Mouse (Mus musculus) forebrain, embryonic 15.5 days (tissue): ENCODE results near the gene 4930404N11Rik. TPM values are rescaled to one million over a fixed set of nuclear protein-coding genes. Genes with fewer than 3 reads are reported as not detected.

Experiments
- ATAC-seq: fragments of 200-750 bp; cut with Nextera tagmentation; replicated peaks from 2 replicates; pipeline ENCODE4 v1.8.0; 2017; ENCODE audit warnings: mild to moderate bottlenecking, moderate TSS enrichment, moderate library complexity
- H3K27ac ChIP-seq: fragments of 300-500 bp; sonication (generic); replicated peaks from 2 replicates; pipeline ENCODE4 v1.5.1; 2015; ENCODE audit warnings: mild to moderate bottlenecking, inconsistent platforms
- H3K27me3 ChIP-seq: fragments of 300-500 bp; sonication (generic); 2 replicates; pipeline ENCODE4 v1.6.1; 2015; ENCODE audit warnings: inconsistent platforms
- H3K36me3 ChIP-seq: fragments of 300-500 bp; sonication (generic); 2 replicates; pipeline ENCODE4 v1.6.1; 2015; ENCODE audit warnings: mild to moderate bottlenecking, inconsistent platforms
- H3K4me1 ChIP-seq: fragments of 300-500 bp; sonication (generic); 2 replicates; pipeline ENCODE4 v1.6.1; 2015; ENCODE audit warnings: inconsistent platforms
- H3K4me2 ChIP-seq: fragments of 300-500 bp; sonication (generic); replicated peaks from 2 replicates; pipeline ENCODE4 v1.6.1; 2015; ENCODE audit warnings: mild to moderate bottlenecking, inconsistent platforms
- H3K4me3 ChIP-seq: fragments of 300-500 bp; sonication (generic); 2 replicates; pipeline ENCODE4 v1.5.1; 2015; ENCODE audit warnings: mild to moderate bottlenecking, inconsistent platforms
- H3K9ac ChIP-seq: fragments of 300-500 bp; sonication (generic); replicated peaks from 2 replicates; pipeline ENCODE4 v1.6.1; 2015; ENCODE audit warnings: mild to moderate bottlenecking, inconsistent platforms
- H3K9me3 ChIP-seq: fragments of 300-500 bp; sonication (generic); 2 replicates; pipeline ENCODE4 v1.6.1; 2016; ENCODE audit warnings: inconsistent platforms
- WGBS: fragments of 180-500 bp; shearing (Covaris S2); methylation state at CpG from one replicate; pipeline ENCODE4 v1.1.7; 2015; ENCODE audit warnings: mixed read lengths; 5-methylcytosine and 5-hydroxymethylcytosine counted together
- polyA plus RNA-seq: library from polyadenylated mRNA; unstranded; fragments of >200 nt; fragmentation: Nextera tagmentation; extraction: Ambion mirVana; gene quantifications from 2 replicates; pipeline ENCODE4 v1.2.1, GENCODE M21; 2015

The 4930404N11Rik gene
- polyA plus RNA-seq, 1 experiment from 2014 or later, result 0.73 TPM

DNA sequence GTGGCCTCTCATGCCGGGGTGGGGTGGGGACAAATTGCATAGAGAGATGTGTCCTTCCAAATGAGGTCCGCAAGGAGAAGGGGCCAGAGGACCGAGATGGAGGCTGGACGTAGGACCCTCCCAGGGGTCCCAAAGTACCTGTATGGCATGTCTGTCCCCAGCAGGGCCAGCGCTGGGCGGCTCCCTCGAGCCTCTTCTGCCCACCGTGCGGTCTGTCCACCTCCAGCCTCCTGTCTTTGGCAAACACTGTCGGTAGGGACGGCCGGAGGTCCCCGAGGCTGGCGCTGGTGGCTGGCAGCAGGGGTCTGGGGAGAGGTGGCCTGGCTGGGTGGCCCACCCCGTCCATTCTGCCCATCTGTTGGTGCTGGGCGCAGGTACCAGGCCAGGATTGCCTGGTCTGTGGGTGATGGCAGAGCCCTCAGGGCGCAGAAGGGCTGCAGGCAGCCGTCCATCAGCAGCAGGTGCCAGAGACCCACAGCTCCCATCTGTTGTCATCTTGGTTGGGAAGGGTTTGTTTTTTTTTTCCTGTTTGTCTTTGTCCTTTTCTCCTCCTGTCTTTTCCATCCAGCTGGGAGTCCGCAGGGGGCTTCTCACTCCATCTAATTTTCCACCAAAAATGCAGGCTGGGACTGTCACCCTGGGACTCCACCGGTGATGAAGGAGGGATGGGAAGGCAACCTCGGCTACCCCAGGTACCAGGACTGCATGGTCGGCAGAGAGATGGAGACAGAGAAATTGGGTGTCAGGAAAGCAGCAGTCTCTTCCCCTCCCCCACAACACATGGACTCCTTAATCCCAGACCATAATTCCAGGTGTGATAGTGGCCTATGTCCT is 35.0 kb upstream of the 4930404N11Rik start:
- Histone ChIP-seq H3K9ac (peak overlapping the region; percentile 34; the same call in 1 of the 2 replicates), H3K27me3 (peaks cover 7% of the 10 kb centered on the region; the same call in 1 of the 2 replicates), H3K9me3 (no peaks in the 10 kb centered on the region), H3K4me1 (peaks cover 48% of the 10 kb centered on the region), H3K4me2 (peak overlapping the region; percentile 43), H3K4me3 (peak overlapping the region; percentile 26), H3K27ac (peak overlapping the region; percentile 79), H3K36me3 (peaks cover 11% of the 10 kb centered on the region; the same call in 1 of the 2 replicates)
- WGBS, result 45% methylated on average over 21 of the region's 22 CpGs
- no peak for ATAC-seq

DNA sequence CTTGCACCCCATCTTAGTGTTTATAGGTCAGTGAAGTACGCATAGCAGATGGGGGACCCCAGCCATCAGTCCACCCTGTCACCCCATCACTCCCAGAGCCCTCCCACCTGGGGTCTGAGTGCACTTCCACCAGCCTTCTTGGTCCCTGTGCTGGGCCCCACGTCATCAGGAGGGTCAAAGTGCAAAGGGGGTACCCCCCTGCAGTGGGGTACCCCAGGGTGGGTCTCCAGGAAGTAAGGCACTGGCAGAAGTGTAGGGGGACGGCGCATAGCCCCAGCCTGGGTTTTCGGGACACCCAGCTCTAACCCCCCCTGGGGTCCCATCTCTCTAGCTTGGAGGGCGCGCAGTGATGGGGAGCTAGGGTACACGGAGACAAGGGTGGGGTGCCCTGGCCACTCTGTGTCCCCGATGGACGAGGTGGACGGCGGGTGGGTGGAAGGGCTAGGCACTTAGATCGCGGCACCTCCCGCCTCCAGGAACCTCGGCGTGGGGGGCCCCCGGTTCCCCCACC is 34.2 kb upstream of the 4930404N11Rik start:
- H3K9ac ChIP-seq, result no peak overlapping the region
- peak overlapping the region; percentile 43 for H3K4me2 ChIP-seq
- no peak overlapping the region; the same call in 1 of the 2 replicates for H3K27ac ChIP-seq

DNA sequence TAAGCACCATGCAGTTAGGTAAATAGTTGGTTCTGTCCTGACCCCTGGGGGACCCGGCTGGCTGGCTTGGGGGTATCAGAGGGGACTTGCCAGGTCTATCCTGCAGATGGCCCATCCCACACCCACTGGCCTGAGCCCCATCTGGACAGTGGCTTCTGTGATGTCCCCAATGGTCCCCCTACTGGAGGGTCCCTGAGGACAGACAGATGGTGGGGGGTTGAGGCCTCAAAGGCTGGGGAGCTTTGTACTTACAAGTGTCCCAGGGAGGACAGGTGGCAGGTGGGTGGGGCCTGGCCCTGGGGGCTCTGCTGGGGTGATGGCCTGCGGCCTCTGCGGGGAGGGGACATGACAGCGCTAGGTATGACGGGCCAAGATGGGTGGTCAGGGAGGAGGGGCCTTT is 33.7 kb upstream of the 4930404N11Rik start:
- ATAC-seq, result no peak
- 71% methylated on average over 5 of the region's 5 CpGs for WGBS
- Histone ChIP-seq H3K9me3 (no peaks in the 10 kb centered on the region), H3K27ac (no peak overlapping the region), H3K36me3 (peaks cover 7% of the 10 kb centered on the region; the same call in 1 of the 2 replicates), H3K27me3 (peaks cover under 1% of the 10 kb centered on the region; the same call in 1 of the 2 replicates), H3K4me3 (no peak overlapping the region), H3K4me1 (peaks cover 48% of the 10 kb centered on the region), H3K4me2 (0 out of 2 replicates have a peak overlapping the region, but pooled peaks have one; percentile 43), H3K9ac (no peak overlapping the region)

More for the DNA sequence above, 34.2 kb upstream of the 4930404N11Rik start:
- H3K9me3 ChIP-seq, result no peaks in the 10 kb centered on the region
- 82% methylated on average over 18 of the region's 18 CpGs for WGBS
- H3K4me3 ChIP-seq, result 0 out of 2 replicates have a peak overlapping the region, but pooled peaks have one; percentile 26
- no peak for ATAC-seq
- peaks cover 10% of the 10 kb centered on the region; the same call in 1 of the 2 replicates for H3K36me3 ChIP-seq
- peaks cover 6% of the 10 kb centered on the region; the same call in 1 of the 2 replicates for H3K27me3 ChIP-seq
- peaks cover 48% of the 10 kb centered on the region for H3K4me1 ChIP-seq

DNA sequence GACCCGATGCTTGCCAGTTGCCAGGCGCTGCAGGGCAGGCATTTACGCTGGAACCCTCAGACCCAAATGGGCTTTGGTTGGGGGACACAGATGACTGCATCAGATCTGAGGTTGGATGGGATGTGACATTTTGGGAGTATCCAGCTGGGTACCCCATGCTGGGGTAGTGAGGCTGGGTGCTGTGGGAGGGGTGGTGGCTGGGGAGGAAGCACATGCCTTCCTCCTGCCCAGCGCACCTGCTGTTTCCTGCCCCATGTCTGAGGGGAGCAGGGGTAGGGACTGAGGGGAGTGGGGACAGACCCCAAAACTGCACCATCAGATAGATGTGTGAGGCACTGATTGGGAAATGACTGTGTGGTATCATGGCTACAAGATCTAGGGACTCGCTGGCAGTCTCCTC is 31.1 kb upstream of the 4930404N11Rik start:
- ATAC-seq, result no peak

DNA sequence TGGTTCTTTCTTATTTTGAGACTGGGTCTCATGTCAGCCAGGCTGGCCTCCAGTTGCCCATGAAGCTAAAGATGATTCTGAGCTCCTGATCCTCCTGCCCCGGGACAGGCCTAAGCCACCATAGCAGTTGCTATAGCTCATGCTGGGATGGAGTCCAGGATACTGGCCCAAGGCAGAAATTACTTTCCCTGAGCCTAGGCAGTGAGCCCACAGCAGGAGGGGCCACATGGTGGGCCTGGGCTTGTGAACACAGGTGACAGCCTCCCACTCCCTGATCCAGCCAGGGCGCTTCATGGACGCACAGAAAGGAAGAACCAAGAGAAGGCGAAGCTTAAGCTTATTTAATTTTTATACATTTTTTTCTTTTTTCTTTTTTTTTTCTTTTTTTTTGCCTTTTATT is 30.2 kb upstream of the 4930404N11Rik start:
- 78% methylated on average over 4 of the region's 4 CpGs for WGBS
- Histone ChIP-seq H3K4me1 (peaks cover 33% of the 10 kb centered on the region), H3K36me3 (peaks cover 7% of the 10 kb centered on the region; the same call in 1 of the 2 replicates), H3K4me3 (no peak overlapping the region), H3K27me3 (no peaks in the 10 kb centered on the region), H3K9ac (0 out of 2 replicates have a peak overlapping the region, but pooled peaks have one; percentile 21), H3K27ac (0 out of 2 replicates have a peak overlapping the region, but pooled peaks have one; percentile 14), H3K9me3 (no peaks in the 10 kb centered on the region), H3K4me2 (no peak overlapping the region)
- no peak for ATAC-seq

More for the DNA sequence above, 31.1 kb upstream of the 4930404N11Rik start:
- Histone ChIP-seq H3K27ac (no peak overlapping the region; the same call in 1 of the 2 replicates), H3K9ac (peak overlapping the region; percentile 21; the same call in 1 of the 2 replicates), H3K4me1 (peaks cover 42% of the 10 kb centered on the region), H3K4me3 (no peak overlapping the region), H3K4me2 (no peak overlapping the region), H3K9me3 (no peaks in the 10 kb centered on the region), H3K36me3 (peaks cover 7% of the 10 kb centered on the region; the same call in 1 of the 2 replicates), H3K27me3 (no peaks in the 10 kb centered on the region)
- WGBS, result 67% methylated on average over 5 of the region's 5 CpGs

DNA sequence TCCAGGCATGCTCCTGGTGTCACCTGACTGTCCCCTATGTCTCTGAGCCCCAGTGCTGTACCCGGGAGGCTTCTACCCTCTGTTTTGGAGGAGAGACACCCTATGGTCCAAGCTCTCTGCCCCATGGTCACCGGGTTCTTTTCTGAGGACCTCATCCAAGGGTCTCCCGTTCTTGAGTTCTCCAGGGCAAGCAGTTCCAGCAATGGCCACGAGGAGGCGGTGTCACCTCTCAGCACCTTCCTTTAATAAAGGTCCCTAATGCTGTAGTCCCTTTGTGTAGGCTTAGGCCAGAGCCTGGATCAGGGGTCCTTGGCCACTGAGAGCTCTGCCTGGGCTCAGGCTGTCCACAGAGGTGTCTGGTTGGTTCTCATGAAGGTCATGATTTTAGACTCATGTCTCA is 29.5 kb upstream of the 4930404N11Rik start:
- Histone ChIP-seq H3K4me3 (no peak overlapping the region), H3K9ac (no peak overlapping the region), H3K27ac (0 out of 2 replicates have a peak overlapping the region, but pooled peaks have one; percentile 17), H3K4me2 (no peak overlapping the region), H3K4me1 (peaks cover 26% of the 10 kb centered on the region), H3K27me3 (no peaks in the 10 kb centered on the region), H3K36me3 (0 out of 2 replicates have a peak, but pooled peaks cover 2% of the 10 kb centered on the region), H3K9me3 (no peaks in the 10 kb centered on the region)
- 16% methylated on average over 5 of the region's 5 CpGs for WGBS
- ATAC-seq, result no peak

DNA sequence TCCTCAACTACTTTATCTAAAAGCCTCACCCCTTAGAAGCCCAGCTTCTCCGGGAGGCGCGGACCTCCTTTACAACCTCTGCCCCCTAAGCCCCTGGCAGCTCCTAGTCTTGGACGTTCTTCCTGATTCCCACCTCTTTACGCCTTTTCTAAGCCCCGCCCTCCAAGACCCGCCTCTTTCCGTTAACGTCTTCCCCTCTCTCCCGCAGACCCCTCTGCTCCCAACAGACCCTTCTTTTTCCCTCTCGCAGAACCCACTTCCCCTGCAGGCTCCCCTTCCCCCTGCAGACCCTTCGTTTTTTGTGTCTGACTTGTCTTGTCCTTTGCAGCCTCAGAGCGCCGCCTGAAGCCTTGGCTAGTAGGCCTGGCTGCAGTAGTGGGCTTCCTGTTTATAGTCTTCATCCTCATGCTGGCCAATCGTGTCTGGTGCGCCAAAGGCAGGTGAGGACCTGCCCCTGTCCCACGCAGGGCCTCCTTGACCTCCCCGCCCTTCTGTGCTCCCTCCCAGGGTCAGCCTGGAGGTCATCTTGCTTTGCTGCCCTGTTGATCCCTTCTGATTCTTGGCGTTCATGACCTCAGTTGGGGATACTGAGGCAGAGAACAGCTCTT is 27.9 kb upstream of the 4930404N11Rik start:
- Histone ChIP-seq H3K27me3 (no peaks in the 10 kb centered on the region), H3K9ac (peak overlapping the region; percentile 37)

DNA sequence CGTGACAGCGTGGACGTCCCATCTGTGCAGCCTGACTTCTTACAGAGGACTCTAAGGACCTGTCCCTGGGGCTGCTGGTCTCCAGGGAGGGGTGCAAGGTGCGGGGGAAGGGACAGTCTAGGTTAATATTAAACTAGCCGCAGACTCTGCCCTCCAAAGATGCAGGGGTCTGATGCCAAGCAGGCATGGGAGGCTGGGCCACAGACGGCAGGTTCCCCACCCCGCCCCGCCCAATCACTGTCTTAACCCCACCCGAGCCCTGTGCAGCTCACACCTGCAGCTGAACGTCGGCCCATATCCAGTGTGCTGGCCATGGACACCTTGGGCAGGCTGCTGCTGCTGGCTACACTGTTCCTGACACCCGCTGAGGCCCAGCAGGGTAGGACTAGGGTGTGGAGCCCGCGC is 27.2 kb upstream of the 4930404N11Rik start, which contains the start of gene Smim24:
Gene Smim24, plus strand, starts transcription at position 271 of the 405 bp plus-strand sequence.
- ATAC-seq, result no peak
- Histone ChIP-seq H3K9ac (peak within 1 kb of the TSS; percentile 37), H3K4me2 (peak within 1 kb of the TSS; percentile 36), H3K27ac (no peak within 1 kb of the TSS), H3K4me3 (peak within 1 kb of the TSS; percentile 20), H3K27me3 (no peaks in the 10 kb centered on the region), H3K9me3 (no peaks in the 10 kb centered on the region), H3K36me3 (peaks cover 7% of the 10 kb centered on the region), H3K4me1 (peaks cover 21% of the 10 kb centered on the region)
- WGBS, result 74% methylated on average over 14 of the region's 14 CpGs

More for the DNA sequence above, 27.9 kb upstream of the 4930404N11Rik start:
- no peak overlapping the region for H3K27ac ChIP-seq
- peaks cover 21% of the 10 kb centered on the region for H3K4me1 ChIP-seq
- H3K9me3 ChIP-seq, result no peaks in the 10 kb centered on the region
- H3K4me2 ChIP-seq, result peak overlapping the region; percentile 36
- no peaks in the 10 kb centered on the region for H3K36me3 ChIP-seq
- 8% methylated on average over 19 of the region's 19 CpGs for WGBS
- no peak for ATAC-seq
- peak overlapping the region; percentile 20 for H3K4me3 ChIP-seq

DNA sequence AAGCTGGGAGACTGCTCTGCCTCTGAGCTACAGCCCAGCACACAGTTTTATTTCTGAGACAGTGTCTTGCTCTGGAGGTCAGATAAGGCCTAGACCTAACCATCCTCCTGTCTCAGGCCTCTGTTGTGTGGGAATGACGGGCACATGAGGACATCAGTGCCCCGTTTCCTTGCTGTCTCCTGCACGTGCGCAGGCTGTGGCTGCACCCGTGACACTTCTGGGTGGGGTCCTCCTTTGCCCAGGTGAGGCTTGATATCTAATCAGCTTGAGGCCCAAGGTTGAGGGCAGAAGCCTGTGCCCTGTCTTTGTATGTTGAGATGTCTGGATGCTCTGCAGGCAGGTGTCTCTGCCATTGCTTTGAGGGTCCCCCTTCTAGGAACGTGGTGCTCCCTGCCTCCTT is 26.7 kb upstream of the 4930404N11Rik start:
- Histone ChIP-seq H3K36me3 (peaks cover 13% of the 10 kb centered on the region), H3K9me3 (no peaks in the 10 kb centered on the region), H3K27me3 (no peaks in the 10 kb centered on the region), H3K4me2 (no peak overlapping the region), H3K9ac (no peak overlapping the region), H3K4me3 (no peak overlapping the region), H3K27ac (no peak overlapping the region), H3K4me1 (peaks cover 21% of the 10 kb centered on the region)
- no peak for ATAC-seq
- 84% methylated on average over 6 of the region's 6 CpGs for WGBS

DNA sequence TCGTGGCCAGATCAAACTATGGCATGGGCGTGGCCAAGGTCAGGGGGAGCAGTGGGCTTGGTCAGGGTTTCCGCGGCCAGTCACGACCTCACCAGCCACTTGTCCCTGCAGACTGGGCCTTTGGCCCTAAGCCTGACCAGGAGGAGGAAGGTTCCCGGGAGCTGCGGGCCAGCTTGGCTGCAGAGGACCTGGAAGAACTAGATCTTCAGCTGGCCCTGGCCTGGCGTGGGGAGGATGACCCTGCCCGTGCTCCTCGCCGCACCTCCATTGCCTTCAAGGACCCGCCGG is 25.0 kb upstream of the 4930404N11Rik start:
- no peaks in the 10 kb centered on the region for H3K9me3 ChIP-seq
- H3K4me1 ChIP-seq, result peaks cover 19% of the 10 kb centered on the region
- no peak overlapping the region for H3K4me3 ChIP-seq
- no peak overlapping the region for H3K9ac ChIP-seq
- ATAC-seq, result no peak
- H3K27me3 ChIP-seq, result no peaks in the 10 kb centered on the region
- WGBS, result 88% methylated on average over 13 of the region's 13 CpGs
- H3K36me3 ChIP-seq, result peaks cover 22% of the 10 kb centered on the region
- H3K27ac ChIP-seq, result no peak overlapping the region
- no peak overlapping the region for H3K4me2 ChIP-seq

DNA sequence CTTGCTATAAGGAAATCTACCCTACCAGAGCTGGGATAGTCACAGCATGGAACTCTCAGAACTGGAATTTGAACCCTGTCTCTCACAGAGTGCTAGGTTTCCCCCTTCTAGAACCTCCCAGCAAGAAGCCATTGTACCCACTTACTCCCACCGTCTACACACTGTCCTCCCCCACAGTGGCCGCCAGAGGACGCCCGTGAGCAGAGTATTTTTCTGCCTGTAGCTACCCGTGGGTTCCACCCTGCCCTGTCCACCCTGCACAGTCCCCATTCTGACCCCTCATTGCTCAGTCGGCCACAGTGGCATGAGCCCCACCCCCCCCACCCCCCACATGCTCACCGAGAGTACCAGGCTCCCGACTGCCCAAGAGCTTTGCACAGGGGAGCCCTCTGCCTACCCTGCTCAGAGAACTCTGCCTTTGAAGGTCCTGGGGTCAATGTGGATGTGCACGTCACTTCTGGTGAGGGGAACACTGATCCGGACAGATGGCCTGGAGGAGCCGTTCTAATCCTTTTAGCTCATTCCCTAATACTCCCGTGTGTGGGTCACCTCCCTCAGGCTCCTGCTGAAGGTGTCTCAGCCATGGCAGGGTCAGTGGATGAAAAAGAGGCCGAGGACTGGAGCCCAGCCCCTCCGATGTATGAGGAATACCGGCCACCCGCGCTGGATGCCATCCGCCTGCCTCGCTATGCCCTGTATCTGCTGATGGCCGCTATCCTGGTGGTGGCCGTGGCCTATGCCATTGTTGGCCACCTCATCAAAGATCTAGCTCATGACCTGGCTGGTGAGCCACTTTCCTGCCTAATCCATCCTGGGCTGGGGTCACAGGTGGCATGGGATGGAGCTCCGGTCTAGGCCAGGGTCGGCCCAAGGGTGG is 24.4 kb upstream of the 4930404N11Rik start:
- ATAC-seq, result peak; percentile 53; the same call in 1 of the 2 replicates
- H3K4me3 ChIP-seq, result no peak overlapping the region
- WGBS, result 63% methylated on average over 23 of the region's 23 CpGs
- peaks cover 25% of the 10 kb centered on the region for H3K4me1 ChIP-seq
- H3K27ac ChIP-seq, result no peak overlapping the region
- H3K9ac ChIP-seq, result no peak overlapping the region
- no peaks in the 10 kb centered on the region for H3K27me3 ChIP-seq
- H3K36me3 ChIP-seq, result peaks cover 22% of the 10 kb centered on the region
- H3K9me3 ChIP-seq, result no peaks in the 10 kb centered on the region
- no peak overlapping the region for H3K4me2 ChIP-seq
